Mouse (Mus musculus): ENCODE results near the gene Rbpj.
A peak's percentile ranks its signal among the peaks of the same experiment; 100 is the strongest.

- 0 out of 2 replicates have a peak, but pooled peaks have one; percentile 1 for TF ChIP-seq CTCF (IDR thresholded peaks at IDR 0.05; ENCODE audit: low read depth)
- TF ChIP-seq EP300 (IDR thresholded peaks at IDR 0.05; ENCODE audit: low read depth), result no peak
These were observed 3.8 kb downstream of the Rbpj start for GRCm38 (mm10) chr5:53469777-53470131.
